Mouse (Mus musculus) lung, embryonic 14.5 days (tissue): Measurements from ENCODE around the gene Tbc1d19. TPM values are rescaled to one million over a fixed set of nuclear protein-coding genes. Genes with fewer than 3 reads are reported as not detected.
A peak's percentile ranks its signal among the peaks of the same experiment; 100 is the strongest.

Experiments used
- ATAC-seq: fragments of 200-750 bp; cut with Nextera tagmentation; 2 replicates; pipeline ENCODE4 v1.8.0; 2017; ENCODE audit warnings: mild to moderate bottlenecking, moderate TSS enrichment, moderate library complexity; ENCODE audit not compliant: insufficient read depth
- DNase-seq: peaks from one replicate; pipeline ENCODE4 v3.0.0-alpha.2; 2015
- H3K27ac ChIP-seq: fragments of 300-500 bp; sonication (generic); 2 replicates; pipeline ENCODE4 v1.5.1; 2014; ENCODE audit warnings: low read depth, mild to moderate bottlenecking, moderate library complexity
- H3K27me3 ChIP-seq: fragments of 300-500 bp; sonication (generic); 2 replicates; pipeline ENCODE4 v1.6.1; 2014; ENCODE audit warnings: low read length, control low read depth; ENCODE audit not compliant: insufficient read depth
- H3K36me3 ChIP-seq: fragments of 300-500 bp; sonication (generic); 2 replicates; pipeline ENCODE4 v1.6.1; 2014; ENCODE audit warnings: control low read depth; ENCODE audit not compliant: insufficient read depth
- H3K4me1 ChIP-seq: fragments of 300-500 bp; sonication (generic); 2 replicates; pipeline ENCODE4 v1.6.1; 2014; ENCODE audit warnings: antibody characterized with exemption, control low read depth; ENCODE audit not compliant: insufficient read depth
- H3K4me2 ChIP-seq: fragments of 300-500 bp; sonication (generic); 2 replicates; pipeline ENCODE4 v1.6.1; 2014; ENCODE audit warnings: mild to moderate bottlenecking
- H3K4me3 ChIP-seq: fragments of 300-500 bp; sonication (generic); 2 replicates; pipeline ENCODE4 v1.5.1; 2014; ENCODE audit warnings: low read depth, low read length
- H3K9ac ChIP-seq: fragments of 300-500 bp; sonication (generic); 2 replicates; pipeline ENCODE4 v1.6.1; 2014
- H3K9me3 ChIP-seq: fragments of 300-500 bp; sonication (generic); 2 replicates; pipeline ENCODE4 v1.6.1; 2016; ENCODE audit warnings: low read depth, low read length, control low read depth
- CTCF ChIP-seq: IDR thresholded peaks from 2 replicates; pipeline ENCODE4 v1.5.1; 2016; ENCODE audit warnings: antibody characterized with exemption, low read depth
- WGBS: fragments of 180-500 bp; shearing (Covaris S2); extraction: QIAGEN DNeasy Blood & Tissue Kit; methylation state at CpG from one replicate; pipeline ENCODE4 v1.1.7; 2014; 5-methylcytosine and 5-hydroxymethylcytosine counted together
- polyA plus RNA-seq: library from polyadenylated mRNA; unstranded; fragments of >200 nt; fragmentation: Nextera tagmentation; extraction: Ambion mirVana; gene quantifications from 2 replicates; pipeline ENCODE4 v1.2.1, GENCODE M21; 2014

The Tbc1d19 gene
- polyA plus RNA-seq, 1 experiment from 2014 or later: 46.1 TPM

DNA sequence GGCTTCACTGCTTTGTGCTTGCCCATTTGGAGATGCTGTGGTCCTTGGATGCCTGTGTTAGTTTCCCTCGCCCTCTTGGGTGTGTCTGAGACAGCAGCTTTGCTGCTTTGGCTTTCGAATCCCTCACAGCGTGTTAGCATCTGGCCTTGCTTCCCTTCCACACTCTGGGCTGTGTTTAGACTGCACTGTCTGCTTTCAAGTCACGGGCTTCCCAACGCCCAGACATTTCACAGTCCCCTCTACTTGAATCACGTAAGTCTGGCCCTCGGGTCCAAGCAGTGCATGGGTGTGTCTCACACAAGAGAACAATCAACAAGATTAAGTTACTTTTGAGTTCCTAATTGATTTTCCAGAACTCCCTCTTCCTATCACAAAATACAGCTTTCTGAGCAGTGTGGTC lies 140.8 kb downstream of the Tbc1d19 start:
- Histone ChIP-seq H3K9ac (no peak overlapping the region), H3K36me3 (no peaks in the 10 kb centered on the region), H3K4me1 (no peaks in the 10 kb centered on the region), H3K9me3 (no peaks in the 10 kb centered on the region), H3K27ac (no peak overlapping the region), H3K4me3 (no peak overlapping the region), H3K4me2 (no peak overlapping the region), H3K27me3 (no peaks in the 10 kb centered on the region)
- no peak for TF ChIP-seq CTCF
- 49% methylated on average over 7 of the region's 7 CpGs for WGBS
- no peak for ATAC-seq
- DNase-seq: peak; percentile 39

DNA sequence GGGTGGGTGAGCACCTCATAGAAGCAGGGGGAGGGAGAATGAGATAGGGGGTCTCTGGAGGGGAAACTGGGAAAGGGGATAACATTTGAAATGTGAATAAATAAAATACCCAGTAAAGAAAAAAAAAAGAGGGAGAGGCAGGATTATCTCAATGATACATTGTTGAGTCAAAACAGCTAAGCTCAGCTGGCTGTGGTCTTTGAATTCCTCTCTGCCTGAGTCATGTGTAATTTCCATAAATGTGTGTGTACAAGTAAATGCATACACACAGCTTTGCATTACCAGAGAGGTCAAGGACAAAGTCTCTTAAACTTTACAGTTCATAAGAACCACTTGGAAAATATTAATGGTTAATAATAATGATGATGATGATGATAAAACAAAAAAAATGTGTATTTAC lies 143.8 kb downstream of the Tbc1d19 start:
- TF ChIP-seq CTCF: no peak
- Histone ChIP-seq H3K4me3 (no peak overlapping the region), H3K36me3 (no peaks in the 10 kb centered on the region), H3K9me3 (no peaks in the 10 kb centered on the region), H3K4me2 (no peak overlapping the region), H3K9ac (no peak overlapping the region), H3K4me1 (no peaks in the 10 kb centered on the region), H3K27ac (no peak overlapping the region), H3K27me3 (no peaks in the 10 kb centered on the region)
- no peak for DNase-seq
- no peak for ATAC-seq

Other genes with a start within 250 kb of the Tbc1d19 start
- 42.1 and 48.7 TPM in 2 replicates for gene Cckar, start 101.9 kb upstream of the Tbc1d19 start, polyA plus RNA-seq
- gene Stim2, start 188.9 kb downstream of the Tbc1d19 start, polyA plus RNA-seq: 28.2 and 30.8 TPM in 2 replicates